Mouse (Mus musculus) stomach, embryonic 15.5 days (tissue): ENCODE results near the gene Myo9a. TPM values are rescaled to one million over a fixed set of nuclear protein-coding genes. Genes with fewer than 3 reads are reported as not detected.
A peak's percentile ranks its signal among the peaks of the same experiment; 100 is the strongest.

ENCODE experiments used
- ATAC-seq: fragments of 200-750 bp; cut with Nextera tagmentation; 2 replicates; pipeline ENCODE4 v1.8.0; 2017; ENCODE audit warnings: low read depth, moderate number of reproducible peaks, moderate TSS enrichment; ENCODE audit not compliant: insufficient read depth, low FRiP score
- H3K27ac ChIP-seq: fragments of 300-500 bp; sonication (generic); 2 replicates; pipeline ENCODE4 v1.5.1; 2015; ENCODE audit warnings: mild to moderate bottlenecking, inconsistent platforms
- H3K27me3 ChIP-seq: fragments of 300-500 bp; sonication (generic); replicated peaks from 2 replicates; pipeline ENCODE4 v1.6.1; 2015; ENCODE audit warnings: inconsistent platforms
- H3K36me3 ChIP-seq: fragments of 300-500 bp; sonication (generic); 2 replicates; pipeline ENCODE4 v1.6.1; 2015; ENCODE audit warnings: inconsistent platforms
- H3K4me1 ChIP-seq: fragments of 300-500 bp; sonication (generic); 2 replicates; pipeline ENCODE4 v1.6.1; 2015; ENCODE audit warnings: inconsistent platforms
- H3K4me2 ChIP-seq: fragments of 300-500 bp; sonication (generic); 2 replicates; pipeline ENCODE4 v1.6.1; 2015; ENCODE audit warnings: mild to moderate bottlenecking, inconsistent platforms
- H3K4me3 ChIP-seq: fragments of 300-500 bp; sonication (generic); replicated peaks from 2 replicates; pipeline ENCODE4 v1.5.1; 2015; ENCODE audit warnings: inconsistent platforms
- H3K9ac ChIP-seq: fragments of 300-500 bp; sonication (generic); 2 replicates; pipeline ENCODE4 v1.6.1; 2015; ENCODE audit warnings: inconsistent platforms
- H3K9me3 ChIP-seq: fragments of 300-500 bp; sonication (generic); 2 replicates; pipeline ENCODE4 v1.6.1; 2016; ENCODE audit warnings: inconsistent platforms
- WGBS: fragments of 180-500 bp; shearing (Covaris S2); methylation state at CpG from one replicate; pipeline ENCODE4 v1.1.7; 2015; 5-methylcytosine and 5-hydroxymethylcytosine counted together
- polyA plus RNA-seq: library from polyadenylated mRNA; unstranded; fragments of >200 nt; fragmentation: Nextera tagmentation; extraction: Ambion mirVana; gene quantifications from 2 replicates; pipeline ENCODE4 v1.2.1, GENCODE M21; 2015

Myo9a gene
- polyA plus RNA-seq, 1 experiment from 2014 or later = 14.1 TPM

DNA sequence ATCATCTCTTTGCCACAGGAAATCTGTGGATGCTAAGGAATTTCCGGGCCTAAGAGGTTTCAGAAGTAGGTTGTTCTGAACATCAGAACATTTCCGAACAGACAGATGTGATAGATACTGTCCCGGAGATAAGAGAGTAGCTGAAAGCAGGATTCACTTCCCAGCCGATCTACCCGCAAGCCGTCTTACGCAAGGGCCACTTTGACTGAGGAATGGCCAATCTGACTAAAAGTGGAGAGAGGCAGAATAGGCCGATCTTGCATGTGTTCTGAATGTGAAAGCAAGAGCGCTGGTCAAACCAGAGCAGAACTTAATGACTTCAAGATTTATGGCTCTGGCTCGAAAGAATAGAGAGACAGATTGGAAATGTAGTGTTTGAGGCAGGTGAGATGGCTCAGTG, 25.2 kb upstream of the Myo9a start:
- no peak overlapping the region for H3K4me2 ChIP-seq
- no peaks in the 10 kb centered on the region for H3K9me3 ChIP-seq
- 72% methylated on average over 10 of the region's 10 CpGs for WGBS
- ATAC-seq = no peak
- H3K9ac ChIP-seq = no peak overlapping the region
- peaks cover 10% of the 10 kb centered on the region for H3K4me1 ChIP-seq
- no peak overlapping the region for H3K4me3 ChIP-seq
- H3K36me3 ChIP-seq = no peaks in the 10 kb centered on the region
- no peak overlapping the region for H3K27ac ChIP-seq
- no peaks in the 10 kb centered on the region for H3K27me3 ChIP-seq

DNA sequence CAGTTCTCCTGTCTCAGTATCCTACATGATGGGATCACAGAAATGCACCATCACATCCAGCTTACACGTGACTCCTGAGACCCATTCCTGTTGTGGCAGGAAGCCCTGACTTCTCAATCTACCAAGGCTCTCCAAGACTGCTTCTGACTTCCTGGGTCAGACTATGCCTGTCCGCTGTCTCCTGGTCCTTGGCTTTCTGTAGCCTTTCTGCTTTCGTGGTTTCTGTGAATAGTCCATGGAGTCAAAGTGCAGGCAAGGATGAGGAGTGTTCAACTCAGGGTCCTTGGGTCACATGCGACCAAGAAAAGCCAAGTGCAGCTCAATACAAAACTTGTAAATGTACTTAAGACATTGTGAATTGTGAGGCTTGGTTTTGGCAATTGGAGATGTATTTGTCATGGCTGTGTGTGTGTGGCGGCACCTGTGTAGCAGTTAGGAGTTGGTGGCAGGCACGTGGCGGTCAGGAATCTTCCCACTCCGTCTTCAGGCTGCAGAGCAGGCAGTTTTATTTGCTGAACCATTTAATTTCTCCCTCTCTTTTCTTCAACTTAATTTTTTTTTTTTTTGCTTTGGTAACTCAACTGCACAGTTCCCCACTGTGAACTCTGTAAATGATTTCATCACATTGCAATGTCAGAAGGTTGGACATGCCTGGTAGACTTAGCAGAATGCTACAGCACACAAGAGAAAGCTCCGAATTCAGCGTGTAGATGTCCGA, 23.0 kb upstream of the Myo9a start:
- no peaks in the 10 kb centered on the region for H3K36me3 ChIP-seq
- H3K27me3 ChIP-seq = no peaks in the 10 kb centered on the region
- no peak overlapping the region for H3K4me2 ChIP-seq
- H3K9me3 ChIP-seq = no peaks in the 10 kb centered on the region
- no peak overlapping the region for H3K4me3 ChIP-seq
- ATAC-seq = no peak
- H3K9ac ChIP-seq = no peak overlapping the region
- 79% methylated on average over 11 of the region's 11 CpGs for WGBS
- peaks cover 10% of the 10 kb centered on the region for H3K4me1 ChIP-seq
- H3K27ac ChIP-seq = no peak overlapping the region

DNA sequence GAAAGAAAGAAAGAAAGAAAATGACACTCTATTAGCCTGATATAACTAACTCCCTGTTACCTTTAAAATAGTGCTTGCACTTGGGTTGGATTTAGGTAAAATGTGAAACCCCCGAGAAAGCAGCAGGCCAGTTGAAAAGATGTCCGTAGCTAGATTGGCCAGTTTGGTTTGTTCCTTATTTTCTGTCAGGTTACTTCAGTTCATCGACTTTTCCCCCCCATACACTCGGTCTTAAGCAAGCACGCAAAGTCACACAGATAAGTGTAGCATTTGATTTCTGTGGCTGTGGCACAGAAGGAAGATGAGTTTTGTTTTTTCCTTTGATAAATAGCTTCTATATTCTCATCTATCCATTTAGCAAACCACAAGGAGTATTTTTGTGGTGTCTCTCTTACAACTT, 19.6 kb upstream of the Myo9a start:
- Histone ChIP-seq H3K4me3 (no peak overlapping the region), H3K9ac (no peak overlapping the region), H3K4me1 (no peaks in the 10 kb centered on the region), H3K9me3 (no peaks in the 10 kb centered on the region), H3K27me3 (no peaks in the 10 kb centered on the region), H3K36me3 (no peaks in the 10 kb centered on the region), H3K27ac (no peak overlapping the region), H3K4me2 (no peak overlapping the region)
- no peak for ATAC-seq
- 88% methylated on average over 5 of the region's 5 CpGs for WGBS

DNA sequence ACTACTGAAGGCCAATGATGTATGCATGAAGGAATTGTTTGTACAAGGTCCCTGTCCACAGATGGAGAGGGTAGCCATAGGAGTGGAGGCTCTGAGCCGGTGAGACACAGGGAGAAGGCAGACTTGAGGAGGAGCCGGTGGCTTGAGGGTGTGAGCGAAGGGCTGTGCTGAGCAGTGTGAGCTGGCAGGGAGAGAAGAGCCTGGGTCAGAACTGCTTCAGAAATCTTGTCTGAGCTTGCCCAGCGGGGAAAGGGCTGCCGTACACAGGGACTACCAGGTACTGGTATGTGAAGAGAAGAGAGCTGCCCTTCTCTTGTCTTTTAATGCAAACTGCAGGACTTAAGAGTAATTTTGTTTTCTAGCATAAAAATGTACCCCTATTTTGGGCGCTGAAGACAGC, 17.6 kb upstream of the Myo9a start:
- no peaks in the 10 kb centered on the region for H3K9me3 ChIP-seq
- no peak overlapping the region for H3K4me2 ChIP-seq
- H3K27ac ChIP-seq = peak overlapping the region; percentile 41; the same call in 1 of the 2 replicates
- no peaks in the 10 kb centered on the region for H3K4me1 ChIP-seq
- WGBS = 59% methylated on average over 6 of the region's 6 CpGs
- H3K27me3 ChIP-seq = no peaks in the 10 kb centered on the region
- no peak overlapping the region for H3K4me3 ChIP-seq
- no peak overlapping the region for H3K9ac ChIP-seq
- no peak for ATAC-seq
- H3K36me3 ChIP-seq = no peaks in the 10 kb centered on the region

DNA sequence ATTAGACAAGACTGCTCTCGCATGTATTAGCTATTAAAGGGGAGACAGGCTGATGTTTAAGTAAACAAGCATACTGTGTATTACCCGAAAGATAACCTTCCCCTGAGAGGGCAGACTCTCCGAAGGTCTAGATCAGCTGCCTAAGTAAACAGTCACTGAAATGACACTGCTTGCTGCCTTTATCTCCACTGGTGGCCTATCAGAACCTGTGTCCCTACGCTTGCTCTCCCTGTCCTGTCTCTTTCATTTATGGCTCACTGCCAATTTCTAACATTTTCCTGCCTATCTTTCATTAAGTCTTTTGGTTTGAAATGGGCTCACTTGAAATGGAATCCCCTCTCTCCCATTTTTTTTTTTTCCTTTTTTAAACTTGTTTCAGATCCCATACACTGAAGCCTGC, 15.3 kb upstream of the Myo9a start:
- Histone ChIP-seq H3K27ac (no peak overlapping the region), H3K36me3 (no peaks in the 10 kb centered on the region), H3K4me1 (no peaks in the 10 kb centered on the region), H3K27me3 (no peaks in the 10 kb centered on the region), H3K9me3 (no peaks in the 10 kb centered on the region), H3K9ac (no peak overlapping the region), H3K4me3 (no peak overlapping the region), H3K4me2 (no peak overlapping the region)
- WGBS = 30% methylated on average over 4 of the region's 4 CpGs
- ATAC-seq = no peak

DNA sequence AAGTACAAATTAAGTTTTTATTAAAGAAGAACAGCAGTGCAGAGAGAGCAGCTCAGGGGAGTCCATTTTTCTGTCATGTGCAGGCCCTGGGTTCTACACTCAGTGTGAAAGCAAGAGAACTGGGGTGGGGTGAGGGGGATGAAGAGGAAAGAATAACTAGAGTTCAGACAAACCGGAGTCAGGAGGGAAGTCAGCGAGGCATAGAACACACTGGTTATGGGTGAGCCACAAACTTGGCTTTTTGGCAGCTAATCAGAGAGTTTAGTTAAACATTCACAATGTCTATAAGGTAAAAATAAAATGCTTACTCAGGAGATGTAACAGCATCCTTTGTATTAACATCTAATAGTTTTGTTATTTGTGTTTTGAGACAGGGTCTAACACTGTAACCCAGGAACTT, 10.1 kb upstream of the Myo9a start:
- H3K4me2 ChIP-seq = no peak overlapping the region
- no peak for ATAC-seq
- H3K27ac ChIP-seq = no peak overlapping the region
- H3K9me3 ChIP-seq = no peaks in the 10 kb centered on the region
- WGBS = 68% methylated on average over 2 of the region's 2 CpGs
- H3K4me3 ChIP-seq = no peak overlapping the region
- no peaks in the 10 kb centered on the region for H3K4me1 ChIP-seq
- H3K36me3 ChIP-seq = no peaks in the 10 kb centered on the region
- no peak overlapping the region for H3K9ac ChIP-seq
- H3K27me3 ChIP-seq = no peaks in the 10 kb centered on the region

DNA sequence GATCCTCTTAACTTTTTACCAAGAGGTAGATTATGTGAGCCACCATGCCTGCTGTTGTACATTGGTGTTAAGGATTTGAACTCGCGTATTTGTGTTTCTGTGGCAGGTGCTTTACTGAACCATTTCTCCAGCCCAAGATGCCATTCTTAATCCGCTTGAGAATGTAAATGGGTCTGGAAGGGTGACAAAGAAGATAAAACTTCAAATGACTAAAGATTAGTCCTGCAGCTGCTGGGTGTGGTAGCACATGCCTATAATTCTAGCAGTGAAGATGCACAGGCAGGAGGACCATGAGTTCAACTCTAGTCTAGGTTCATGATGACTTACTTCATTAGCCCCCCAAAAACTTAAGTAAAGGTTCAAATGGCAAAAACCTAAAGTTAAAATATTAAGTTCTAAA, 6.8 kb upstream of the Myo9a start:
- Histone ChIP-seq H3K9ac (no peak overlapping the region), H3K4me3 (no peak overlapping the region), H3K4me2 (no peak overlapping the region), H3K9me3 (no peaks in the 10 kb centered on the region), H3K27me3 (no peaks in the 10 kb centered on the region), H3K36me3 (no peaks in the 10 kb centered on the region), H3K27ac (no peak overlapping the region), H3K4me1 (0 out of 2 replicates have a peak, but pooled peaks cover 2% of the 10 kb centered on the region)
- no peak for ATAC-seq
- WGBS = 91% methylated on average over 3 of the region's 3 CpGs

DNA sequence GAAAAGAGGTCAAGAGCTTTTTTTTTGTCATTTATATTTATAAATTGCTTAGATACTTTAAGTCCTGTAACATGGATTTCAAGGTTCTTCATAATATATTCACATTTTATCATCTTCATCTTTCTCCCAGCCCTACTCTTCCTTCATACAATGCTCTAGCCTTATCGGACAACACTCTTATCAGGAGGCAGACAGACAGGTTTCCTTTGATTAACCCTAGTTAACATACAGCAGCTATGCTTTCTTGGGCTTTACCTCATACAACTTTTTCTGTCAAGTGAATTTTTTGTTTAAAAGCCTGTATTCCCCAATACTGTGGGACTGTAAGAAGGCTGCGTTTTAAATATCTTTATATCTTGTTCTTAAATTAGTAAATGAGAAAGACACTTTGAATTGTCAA, 2.3 kb upstream of the Myo9a start:
- no peak overlapping the region for H3K4me2 ChIP-seq
- no peaks in the 10 kb centered on the region for H3K27me3 ChIP-seq
- no peaks in the 10 kb centered on the region for H3K36me3 ChIP-seq
- 0 out of 2 replicates have a peak, but pooled peaks cover 9% of the 10 kb centered on the region for H3K4me1 ChIP-seq
- no peak overlapping the region for H3K4me3 ChIP-seq
- no peak overlapping the region for H3K27ac ChIP-seq
- 79% methylated on average over 2 of the region's 2 CpGs for WGBS
- H3K9ac ChIP-seq = no peak overlapping the region
- H3K9me3 ChIP-seq = no peaks in the 10 kb centered on the region
- ATAC-seq = no peak

DNA sequence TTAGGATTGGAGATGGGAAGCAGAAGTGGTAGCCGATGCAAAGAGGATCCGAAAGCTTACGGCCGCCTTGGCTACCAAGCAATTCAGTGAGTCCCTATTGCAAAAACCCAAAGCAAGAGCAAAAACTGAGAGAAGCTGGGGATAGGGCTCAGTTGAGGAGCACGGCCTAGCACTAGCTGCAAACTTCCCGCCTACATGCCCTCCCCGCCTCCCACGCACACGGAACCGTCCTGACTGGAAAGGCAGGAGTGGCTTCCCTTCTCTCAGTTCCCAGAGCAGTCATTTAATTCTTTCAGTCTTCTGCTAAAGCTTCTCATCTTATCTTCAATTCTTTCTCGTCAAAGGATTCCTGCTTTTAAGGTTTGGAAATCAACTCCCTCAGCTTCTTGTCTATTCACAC, 1.7 kb upstream of the Myo9a start:
- no peaks in the 10 kb centered on the region for H3K9me3 ChIP-seq
- peak overlapping the region; percentile 67; the same call in 1 of the 2 replicates for H3K4me2 ChIP-seq
- 0 out of 2 replicates have a peak overlapping the region, but pooled peaks have one; percentile 21 for H3K27ac ChIP-seq
- no peaks in the 10 kb centered on the region for H3K36me3 ChIP-seq
- 0 out of 2 replicates have a peak, but pooled peaks cover 9% of the 10 kb centered on the region for H3K4me1 ChIP-seq
- no peaks in the 10 kb centered on the region for H3K27me3 ChIP-seq
- 79% methylated on average over 11 of the region's 11 CpGs for WGBS
- H3K9ac ChIP-seq = no peak overlapping the region
- ATAC-seq = no peak
- H3K4me3 ChIP-seq = no peak overlapping the region

DNA sequence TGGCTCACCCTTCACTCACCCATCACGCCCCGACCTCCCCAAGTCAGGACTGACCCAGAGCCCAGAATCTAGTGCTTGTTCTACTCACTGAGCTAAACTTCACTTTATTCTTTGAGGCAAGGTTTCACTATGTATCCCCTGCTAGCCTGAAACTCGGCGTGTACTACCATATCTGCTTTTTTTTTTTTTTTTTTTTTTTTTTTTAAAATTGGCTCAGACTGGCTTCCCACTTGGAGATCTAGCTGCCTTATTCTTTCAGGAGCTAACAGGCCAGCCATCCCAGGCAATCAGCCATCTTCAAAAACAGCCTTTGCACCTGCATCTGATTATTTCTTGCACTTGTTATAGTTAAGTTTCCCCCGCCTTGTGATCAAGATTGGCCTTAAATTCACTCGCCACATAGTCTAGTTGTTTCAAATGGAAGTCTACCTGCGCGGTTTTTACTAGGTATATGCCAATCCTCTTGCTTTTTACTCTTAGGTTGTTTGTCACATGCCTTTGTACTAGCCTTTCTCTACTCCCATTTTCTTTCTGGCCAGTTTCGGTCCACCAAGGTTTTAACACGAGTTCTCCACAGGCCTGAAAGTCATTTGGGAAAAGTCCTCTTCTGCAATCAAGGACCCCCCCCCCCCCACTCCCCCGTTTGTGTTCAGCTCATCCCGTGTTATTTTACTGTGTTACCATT, 973 bp upstream of the Myo9a start:
- H3K36me3 ChIP-seq = no peaks in the 10 kb centered on the region
- WGBS = 35% methylated on average over 12 of the region's 12 CpGs

DNA sequence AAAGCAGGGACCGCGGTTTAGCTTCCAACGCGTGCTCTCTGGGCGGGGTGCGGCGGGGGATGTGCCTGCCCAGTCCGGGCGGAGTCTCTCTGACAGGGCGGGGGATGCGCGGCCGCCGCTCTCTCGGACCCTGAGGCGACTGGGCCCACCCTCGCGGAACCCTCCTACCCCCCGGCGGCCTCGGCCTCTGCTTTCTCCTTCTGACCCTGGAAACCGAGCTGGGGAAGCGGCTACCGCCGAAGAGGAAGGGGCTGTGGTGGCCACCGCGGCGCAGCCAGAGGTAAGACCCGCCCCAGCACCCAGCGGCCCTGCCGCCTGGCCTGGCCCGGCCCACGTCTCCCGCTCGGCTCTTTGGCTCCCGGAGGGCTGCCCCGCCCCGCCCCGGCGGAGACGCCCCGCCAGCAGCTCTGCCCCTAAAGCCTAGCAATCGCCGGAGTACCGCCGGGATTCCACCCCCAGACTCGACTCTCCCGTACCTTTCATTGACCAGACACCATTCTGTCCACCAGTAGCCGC, 428 bp downstream of the Myo9a start:
- peak overlapping the region; percentile 93 for H3K4me3 ChIP-seq
- H3K9me3 ChIP-seq = no peaks in the 10 kb centered on the region
- H3K27me3 ChIP-seq = no peaks in the 10 kb centered on the region
- H3K4me1 ChIP-seq = 0 out of 2 replicates have a peak, but pooled peaks cover 9% of the 10 kb centered on the region
- peak overlapping the region; percentile 96 for H3K27ac ChIP-seq
- ATAC-seq = peak; percentile 95
- H3K4me2 ChIP-seq = peak overlapping the region; percentile 82
- under 1% methylated on average over 44 of the region's 49 CpGs for WGBS
- H3K9ac ChIP-seq = peak overlapping the region; percentile 59
- no peaks in the 10 kb centered on the region for H3K36me3 ChIP-seq

More for the DNA sequence above, 973 bp upstream of the Myo9a start:
- H3K4me3 ChIP-seq = peak overlapping the region; percentile 93
- H3K4me2 ChIP-seq = peak overlapping the region; percentile 67
- no peaks in the 10 kb centered on the region for H3K27me3 ChIP-seq
- H3K4me1 ChIP-seq = 0 out of 2 replicates have a peak, but pooled peaks cover 9% of the 10 kb centered on the region
- peak overlapping the region; percentile 50; the same call in 1 of the 2 replicates for H3K9ac ChIP-seq
- H3K9me3 ChIP-seq = no peaks in the 10 kb centered on the region
- peak overlapping the region; percentile 94; the same call in 1 of the 2 replicates for H3K27ac ChIP-seq
- no peak for ATAC-seq

DNA sequence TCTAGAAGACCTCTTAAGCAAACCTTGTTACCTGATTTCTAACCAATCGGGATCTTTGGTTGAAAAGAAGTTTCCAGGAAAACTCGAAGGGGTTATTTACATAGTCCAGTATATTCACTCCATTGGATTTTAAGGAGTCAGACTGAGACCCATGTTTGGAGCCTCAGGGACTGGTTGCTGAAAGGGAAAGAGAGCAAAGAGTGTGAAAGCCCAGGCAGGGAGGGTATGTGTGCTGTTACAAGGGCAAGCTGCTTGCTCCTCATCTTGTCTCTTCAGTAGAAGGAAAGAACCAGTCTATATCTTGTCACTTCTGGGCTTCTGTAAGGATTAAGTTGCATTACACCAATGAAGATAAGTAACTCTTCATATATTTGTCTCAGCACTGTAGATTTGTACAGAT, 1.3 kb downstream of the Myo9a start:
- Histone ChIP-seq H3K9ac (peak overlapping the region; percentile 59; the same call in 1 of the 2 replicates), H3K9me3 (no peaks in the 10 kb centered on the region), H3K36me3 (no peaks in the 10 kb centered on the region), H3K4me1 (0 out of 2 replicates have a peak, but pooled peaks cover 9% of the 10 kb centered on the region), H3K4me2 (peak overlapping the region; percentile 82), H3K27me3 (no peaks in the 10 kb centered on the region), H3K4me3 (peak overlapping the region; percentile 93), H3K27ac (no peak overlapping the region)
- ATAC-seq = no peak
- WGBS = 0% methylated on average over 2 of the region's 2 CpGs
